Mouse (Mus musculus) heart, embryonic 11.5 days (tissue): ENCODE measurements around the gene Cacna2d4. TPM values are rescaled to one million over a fixed set of nuclear protein-coding genes. Genes with fewer than 3 reads are reported as not detected.

Source experiments
- ATAC-seq: fragments of 200-750 bp; cut with Nextera tagmentation; replicated peaks from 2 replicates; pipeline ENCODE4 v1.8.0; 2017; ENCODE audit warnings: moderate library complexity; ENCODE audit not compliant: insufficient number of reproducible peaks, low FRiP score, low TSS enrichment
- H3K27ac ChIP-seq: fragments of 300-500 bp; sonication (generic); 2 replicates; pipeline ENCODE4 v1.5.1; 2014; ENCODE audit warnings: mild to moderate bottlenecking, low read depth, low read length
- H3K27me3 ChIP-seq: fragments of 300-500 bp; sonication (generic); 2 replicates; pipeline ENCODE4 v1.6.1; 2014; ENCODE audit warnings: mild to moderate bottlenecking, low read length, mixed read lengths; ENCODE audit not compliant: control insufficient read depth, insufficient read depth
- H3K36me3 ChIP-seq: fragments of 300-500 bp; sonication (generic); 2 replicates; pipeline ENCODE4 v1.6.1; 2014; ENCODE audit warnings: mild to moderate bottlenecking, low read length, moderate library complexity, mixed read lengths; ENCODE audit not compliant: control insufficient read depth, insufficient read depth
- H3K4me1 ChIP-seq: fragments of 300-500 bp; sonication (generic); 2 replicates; pipeline ENCODE4 v1.6.1; 2014; ENCODE audit warnings: low read length; ENCODE audit not compliant: control insufficient read depth, insufficient read depth
- H3K4me2 ChIP-seq: fragments of 300-500 bp; sonication (generic); 2 replicates; pipeline ENCODE4 v1.6.1; 2014; ENCODE audit warnings: mild to moderate bottlenecking, moderate library complexity
- H3K4me3 ChIP-seq: fragments of 300-500 bp; sonication (generic); 2 replicates; pipeline ENCODE4 v1.5.1; 2014; ENCODE audit warnings: low read depth, low read length
- H3K9ac ChIP-seq: fragments of 300-500 bp; sonication (generic); 2 replicates; pipeline ENCODE4 v1.6.1; 2014; ENCODE audit warnings: mild to moderate bottlenecking, low read depth, low read length, moderate library complexity
- H3K9me3 ChIP-seq: fragments of 300-500 bp; sonication (generic); replicated peaks from 2 replicates; pipeline ENCODE4 v1.6.1; 2016; ENCODE audit warnings: low read length; ENCODE audit not compliant: control insufficient read depth
- WGBS: fragments of 180-500 bp; shearing (Covaris S2); extraction: QIAGEN DNeasy Blood & Tissue Kit; methylation state at CpG from one replicate; pipeline ENCODE4 v1.1.7; 2014; ENCODE audit not compliant: insufficient replicate concordance; 5-methylcytosine and 5-hydroxymethylcytosine counted together
- polyA plus RNA-seq: library from polyadenylated mRNA; unstranded; fragments of >200 nt; fragmentation: Nextera tagmentation; extraction: Ambion mirVana; gene quantifications from 2 replicates; pipeline ENCODE4 v1.2.1, GENCODE M21; 2014

The Cacna2d4 gene
- polyA plus RNA-seq, 1 experiment from 2014 or later: not detected

DNA sequence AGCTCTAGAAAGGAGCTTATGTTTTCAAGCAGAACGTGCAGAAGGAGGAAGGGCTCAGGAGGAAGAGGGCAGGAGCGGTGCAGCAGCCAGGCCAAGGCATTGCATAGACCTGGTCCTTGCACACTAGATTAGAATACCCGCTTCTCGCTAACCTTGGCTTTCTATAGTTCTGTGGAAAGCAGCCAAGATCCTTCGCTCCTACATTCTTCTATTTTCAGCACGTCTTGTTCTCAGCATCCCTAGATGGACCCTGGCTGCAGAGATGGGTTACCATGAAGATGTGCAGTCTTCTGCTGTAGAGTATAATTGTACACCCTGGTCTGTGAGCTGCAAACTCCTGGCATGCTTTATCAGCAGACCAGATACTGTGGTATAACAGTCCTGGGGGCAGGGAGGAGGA is 22.1 kb upstream of the Cacna2d4 start:
- 49% methylated on average over 6 of the region's 6 CpGs for WGBS
- H3K9ac ChIP-seq: 0 out of 2 replicates have a peak overlapping the region, but pooled peaks have one; percentile 10
- H3K4me1 ChIP-seq: peaks cover 40% of the 10 kb centered on the region
- H3K27ac ChIP-seq: peak overlapping the region; percentile 73
- no peak for ATAC-seq
- peak overlapping the region; percentile 48 for H3K4me2 ChIP-seq
- H3K4me3 ChIP-seq: no peak overlapping the region
- H3K27me3 ChIP-seq: no peaks in the 10 kb centered on the region
- no peaks in the 10 kb centered on the region for H3K9me3 ChIP-seq
- H3K36me3 ChIP-seq: no peaks in the 10 kb centered on the region; the same call in 1 of the 2 replicates

DNA sequence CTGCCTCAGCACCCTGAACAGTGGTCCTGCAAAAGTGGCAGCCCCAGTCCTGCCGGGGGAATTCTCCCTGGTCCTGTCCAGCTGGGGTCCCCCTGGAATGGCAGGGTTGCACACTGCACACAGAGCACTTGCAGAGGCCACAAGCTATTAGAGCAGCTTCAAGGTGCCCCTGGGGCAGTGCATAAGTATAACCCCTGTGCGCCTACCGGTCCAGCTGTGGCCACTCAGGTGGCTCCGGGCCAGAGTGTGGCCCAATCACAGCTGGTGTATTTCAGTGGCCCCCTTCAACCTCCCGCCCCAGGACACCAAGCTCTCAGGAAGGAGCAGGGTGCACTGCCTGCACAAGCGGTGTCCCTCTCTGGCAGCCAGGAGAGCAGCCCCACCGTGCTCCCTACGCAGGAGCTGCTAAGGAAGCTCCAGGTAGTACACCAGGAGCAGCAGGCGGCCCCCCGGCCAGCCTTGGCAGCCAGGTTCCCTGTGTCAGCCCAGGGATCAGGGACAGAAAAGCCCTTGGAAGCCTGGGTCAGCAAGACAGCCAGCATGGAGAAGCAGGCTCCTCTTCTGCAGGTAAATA is 21.2 kb upstream of the Cacna2d4 start:
- Histone ChIP-seq H3K9ac (peak overlapping the region; percentile 34; the same call in 1 of the 2 replicates), H3K27ac (peak overlapping the region; percentile 73), H3K4me2 (peak overlapping the region; percentile 48), H3K36me3 (no peaks in the 10 kb centered on the region; the same call in 1 of the 2 replicates), H3K4me3 (no peak overlapping the region), H3K9me3 (no peaks in the 10 kb centered on the region), H3K27me3 (no peaks in the 10 kb centered on the region), H3K4me1 (peaks cover 47% of the 10 kb centered on the region)
- ATAC-seq: peak; percentile 39; the same call in 1 of the 2 replicates
- WGBS: 61% methylated on average over 10 of the region's 10 CpGs

DNA sequence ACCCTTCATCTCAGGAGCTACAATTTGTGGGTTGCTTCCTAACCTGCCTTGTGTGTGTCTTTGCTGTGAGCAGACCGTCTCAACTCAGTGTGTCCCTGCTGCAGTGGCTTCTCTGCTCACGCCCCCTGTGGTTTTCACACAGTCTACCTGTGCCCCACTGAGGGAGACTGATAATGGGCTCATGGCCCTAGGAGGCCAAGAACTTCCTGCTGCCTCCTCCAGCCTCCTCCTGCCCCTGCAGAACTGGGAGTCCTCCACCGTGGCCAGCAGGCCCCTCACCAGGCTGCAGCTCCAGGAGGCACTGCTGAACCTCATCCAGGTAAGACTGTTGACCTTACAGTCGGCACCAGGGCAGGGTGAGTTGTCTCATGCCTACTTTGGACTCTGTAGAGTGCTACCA is 18.7 kb upstream of the Cacna2d4 start:
- WGBS: 43% methylated on average over 4 of the region's 4 CpGs

DNA sequence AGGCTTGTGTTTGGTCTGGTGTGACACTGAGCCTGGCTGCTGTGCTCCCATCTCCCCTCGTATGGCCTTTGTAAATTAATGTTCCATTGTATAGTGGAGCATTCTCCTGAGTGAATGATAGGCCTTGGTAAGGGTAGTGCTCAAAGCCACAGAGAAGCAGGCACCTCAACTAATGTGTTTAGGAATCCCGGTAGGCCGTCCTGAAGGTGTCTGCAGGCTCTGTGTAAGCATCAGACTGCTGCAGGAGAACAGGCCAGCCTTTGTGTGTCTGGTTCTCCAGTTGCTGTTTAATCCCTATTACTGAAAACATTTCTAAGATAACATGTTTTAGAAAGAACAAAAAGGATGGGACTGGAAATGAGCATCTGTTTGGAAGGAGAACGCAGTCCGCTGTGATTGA is 17.7 kb upstream of the Cacna2d4 start:
- Histone ChIP-seq H3K4me2 (no peak overlapping the region), H3K9ac (no peak overlapping the region), H3K27me3 (no peaks in the 10 kb centered on the region), H3K4me1 (peaks cover 45% of the 10 kb centered on the region), H3K9me3 (no peaks in the 10 kb centered on the region), H3K36me3 (no peaks in the 10 kb centered on the region; the same call in 1 of the 2 replicates), H3K4me3 (no peak overlapping the region), H3K27ac (no peak overlapping the region)
- ATAC-seq: no peak
- WGBS: 74% methylated on average over 5 of the region's 5 CpGs

More for the DNA sequence above, 18.7 kb upstream of the Cacna2d4 start:
- no peak for ATAC-seq
- H3K27ac ChIP-seq: no peak overlapping the region
- no peaks in the 10 kb centered on the region; the same call in 1 of the 2 replicates for H3K36me3 ChIP-seq
- H3K4me2 ChIP-seq: no peak overlapping the region; the same call in 1 of the 2 replicates
- peaks cover 47% of the 10 kb centered on the region for H3K4me1 ChIP-seq
- no peaks in the 10 kb centered on the region for H3K27me3 ChIP-seq
- no peak overlapping the region for H3K9ac ChIP-seq
- H3K4me3 ChIP-seq: no peak overlapping the region
- H3K9me3 ChIP-seq: no peaks in the 10 kb centered on the region

DNA sequence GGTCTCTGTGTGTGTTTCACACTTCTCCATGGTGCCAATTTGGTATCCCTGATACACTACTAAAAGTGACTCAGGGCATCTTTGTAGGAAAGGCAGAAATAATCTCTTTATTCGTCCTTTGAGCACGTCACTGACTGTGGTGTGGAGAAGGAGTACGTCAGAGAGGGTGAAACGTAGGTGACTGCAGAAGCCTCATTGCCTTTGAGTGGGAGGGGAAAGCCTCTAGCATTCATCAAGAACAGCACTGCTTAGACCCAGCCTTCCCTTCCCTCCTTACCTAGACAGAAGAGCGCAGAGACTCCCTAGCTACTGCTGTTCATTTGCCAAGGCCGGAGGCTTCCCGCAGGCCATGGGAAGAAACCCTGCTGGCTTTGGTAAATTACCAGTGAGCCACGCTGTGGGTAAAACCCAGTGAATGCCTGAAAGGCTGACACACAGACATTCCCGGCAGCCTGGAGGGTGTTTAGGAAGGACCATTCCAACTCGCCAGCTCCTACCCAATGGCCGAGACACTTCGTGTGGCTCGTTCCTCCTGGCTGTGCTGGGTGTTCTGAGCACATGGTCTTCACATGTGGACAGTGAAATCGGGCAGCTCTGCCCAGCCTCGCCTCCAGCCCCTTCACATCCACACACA is 17.0 kb upstream of the Cacna2d4 start:
- Histone ChIP-seq H3K4me1 (peaks cover 41% of the 10 kb centered on the region), H3K9ac (no peak overlapping the region)
- 64% methylated on average over 15 of the region's 15 CpGs for WGBS

DNA sequence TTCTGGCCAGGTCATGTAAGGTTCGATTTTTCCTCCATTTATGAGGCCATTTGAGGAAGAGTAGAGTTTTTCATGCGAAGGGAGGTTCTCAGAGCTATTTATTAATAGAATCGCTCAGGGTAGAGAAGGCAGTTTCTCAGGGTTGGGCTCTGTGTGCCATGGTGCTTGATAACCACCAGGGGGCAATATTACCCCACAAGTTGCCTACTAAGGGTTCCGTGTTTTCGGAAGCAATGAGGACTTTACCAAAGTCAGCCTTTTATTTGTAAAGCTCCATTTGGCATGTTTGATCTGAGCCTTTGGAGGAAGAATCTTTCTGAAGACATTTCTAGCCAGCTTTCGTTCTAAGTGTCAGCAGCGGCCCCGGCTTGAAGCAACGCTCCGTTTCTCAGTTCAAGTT is 16.0 kb upstream of the Cacna2d4 start:
- Histone ChIP-seq H3K4me3 (no peak overlapping the region), H3K27me3 (no peaks in the 10 kb centered on the region), H3K9ac (no peak overlapping the region), H3K4me1 (peaks cover 32% of the 10 kb centered on the region), H3K27ac (no peak overlapping the region), H3K9me3 (no peaks in the 10 kb centered on the region), H3K36me3 (no peaks in the 10 kb centered on the region; the same call in 1 of the 2 replicates), H3K4me2 (no peak overlapping the region)
- 43% methylated on average over 10 of the region's 10 CpGs for whole genome bisulfite sequencing
- no peak for ATAC-seq

More for the DNA sequence above, 17.0 kb upstream of the Cacna2d4 start:
- no peak overlapping the region for H3K4me2 ChIP-seq
- H3K9me3 ChIP-seq: no peaks in the 10 kb centered on the region
- H3K36me3 ChIP-seq: no peaks in the 10 kb centered on the region; the same call in 1 of the 2 replicates
- no peak overlapping the region for H3K27ac ChIP-seq
- no peak overlapping the region for H3K4me3 ChIP-seq
- H3K27me3 ChIP-seq: no peaks in the 10 kb centered on the region
- ATAC-seq: no peak

DNA sequence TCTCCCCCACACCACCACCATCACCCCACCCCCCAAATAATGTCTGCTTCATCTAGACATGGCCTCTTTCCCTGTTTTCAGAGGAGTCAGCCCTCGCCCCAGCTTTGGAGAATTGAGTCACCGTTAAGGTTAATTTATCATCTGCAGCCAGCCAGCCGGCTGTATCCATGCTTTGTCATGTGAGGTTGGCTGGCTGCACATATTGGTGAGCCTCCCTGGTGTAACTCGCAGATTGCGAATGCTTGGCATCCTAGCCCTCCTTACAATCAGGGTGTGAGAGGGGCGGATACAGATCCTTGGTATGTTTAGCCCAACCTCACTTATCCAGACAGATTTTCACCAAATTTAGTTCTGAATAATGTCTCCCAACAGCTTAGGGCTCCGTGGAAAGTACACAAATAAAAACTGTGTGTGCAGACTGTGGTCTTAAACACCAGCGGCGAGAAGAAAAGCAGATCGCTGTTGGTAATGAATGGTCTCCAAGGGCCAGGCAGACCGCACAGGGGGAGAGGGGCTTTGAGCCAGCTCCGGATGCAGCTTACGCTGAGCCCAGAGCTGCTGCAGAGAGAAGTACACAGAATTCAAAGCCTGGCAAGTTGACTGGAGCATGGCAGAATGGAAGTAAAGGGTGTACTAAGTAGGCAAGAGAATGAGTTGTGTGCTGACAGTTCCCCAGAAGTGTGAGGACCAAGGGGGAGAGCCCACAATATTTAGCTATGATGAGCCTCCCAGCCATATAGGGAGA is 11.7 kb upstream of the Cacna2d4 start:
- Histone ChIP-seq H3K27ac (no peak overlapping the region), H3K36me3 (no peaks in the 10 kb centered on the region), H3K27me3 (no peaks in the 10 kb centered on the region), H3K4me2 (no peak overlapping the region), H3K9me3 (no peaks in the 10 kb centered on the region), H3K9ac (no peak overlapping the region), H3K4me1 (peaks cover 5% of the 10 kb centered on the region), H3K4me3 (no peak overlapping the region)
- ATAC-seq: no peak
- 74% methylated on average over 13 of the region's 13 CpGs for WGBS

DNA sequence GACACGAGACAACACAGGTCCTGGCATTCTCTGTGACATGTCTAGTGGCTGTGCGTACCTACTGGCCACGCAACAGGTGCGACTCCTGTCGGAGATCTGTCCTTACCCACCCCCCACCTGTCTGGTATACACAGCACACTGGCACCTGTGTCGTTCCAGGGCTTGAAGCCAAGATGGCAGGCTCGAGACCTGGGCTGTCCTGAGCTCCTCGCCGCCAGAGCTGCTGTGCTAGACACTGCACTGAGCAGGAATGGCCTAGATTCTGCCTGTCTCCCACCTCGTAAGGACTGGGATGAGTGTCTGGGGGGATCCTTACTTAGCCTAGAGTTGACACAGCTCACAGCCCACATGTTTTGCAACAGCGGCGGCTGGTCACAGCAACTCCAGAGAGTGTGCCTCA is 11.1 kb upstream of the Cacna2d4 start:
- H3K36me3 ChIP-seq: no peaks in the 10 kb centered on the region
- H3K4me3 ChIP-seq: no peak overlapping the region
- H3K4me2 ChIP-seq: no peak overlapping the region
- no peaks in the 10 kb centered on the region for H3K27me3 ChIP-seq
- H3K27ac ChIP-seq: no peak overlapping the region
- H3K9ac ChIP-seq: no peak overlapping the region
- ATAC-seq: no peak
- H3K4me1 ChIP-seq: 0 out of 2 replicates have a peak, but pooled peaks cover 2% of the 10 kb centered on the region
- 81% methylated on average over 12 of the region's 12 CpGs for WGBS
- no peaks in the 10 kb centered on the region for H3K9me3 ChIP-seq
